Mouse (Mus musculus): ENCODE data around the gene Tpt1. TPM values are rescaled to one million over a fixed set of nuclear protein-coding genes. Genes with fewer than 3 reads are reported as not detected.
"Not testable (repeated sequence)": the region's sequence is repeated elsewhere in the genome, so short reads cannot be mapped to it uniquely, and the experiment has no call there.

Tpt1 gene
- polyA plus RNA-seq, 1 experiment, result 4,417 TPM

DNA sequence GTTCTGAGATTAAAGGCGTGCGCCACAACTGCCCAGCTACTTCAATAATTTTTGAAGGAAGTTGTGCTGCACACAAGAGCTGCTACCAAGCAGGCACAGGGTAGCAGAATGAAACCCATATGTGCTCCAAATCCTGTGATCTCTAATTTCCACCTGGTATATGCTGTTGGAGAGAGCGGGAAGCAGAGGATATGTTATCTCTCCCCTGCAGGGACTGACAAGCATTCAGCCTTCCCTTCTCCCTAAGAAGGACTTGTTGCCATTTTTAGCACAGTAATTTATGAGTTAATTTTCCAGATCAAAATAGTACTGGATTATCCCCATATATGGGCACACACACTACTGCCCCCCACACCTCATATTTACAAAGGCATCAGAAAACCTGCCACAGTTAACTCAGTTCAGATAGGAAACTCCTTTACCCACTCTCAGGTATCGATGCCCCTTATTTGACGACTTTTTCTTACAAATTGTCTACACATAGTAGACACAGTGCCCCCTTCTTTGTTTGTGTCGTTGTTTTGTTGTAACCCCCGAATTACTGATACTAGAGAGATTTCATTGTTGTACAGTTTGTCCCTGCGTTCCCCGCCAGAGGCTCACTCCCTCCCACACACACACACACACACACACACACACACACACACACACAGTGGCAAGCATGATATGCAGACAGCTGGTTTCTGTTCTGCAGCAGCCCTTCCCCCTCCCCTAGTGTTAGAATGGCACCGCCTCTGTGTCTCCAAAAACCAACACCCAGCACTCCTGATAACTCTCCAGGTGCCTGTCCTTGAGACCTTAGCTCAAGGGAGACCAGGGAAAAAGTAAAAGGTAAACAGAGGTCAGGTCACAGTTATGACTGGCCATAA lies 7.6 kb upstream of the Tpt1 start:
- no peak overlapping the region for H3K4me3 ChIP-seq (ENCODE audit: insufficient read depth, low read length)
- H3K4me1 ChIP-seq (ENCODE audit: control insufficient read depth, insufficient read depth, low read length), result peaks cover 5% of the 10 kb centered on the region; the same call in 1 of the 2 replicates
- H3K27ac ChIP-seq (ENCODE audit: insufficient read depth, low read length), result peak overlapping the region; percentile 19; the same call in 1 of the 2 replicates
- TF ChIP-seq CTCF (IDR thresholded peaks at IDR 0.05; ENCODE audit: borderline replicate concordance, insufficient read depth, low read length) (no peak), POLR2A (IDR thresholded peaks at IDR 0.05; ENCODE audit: low read depth, low read length) (no peak)

DNA sequence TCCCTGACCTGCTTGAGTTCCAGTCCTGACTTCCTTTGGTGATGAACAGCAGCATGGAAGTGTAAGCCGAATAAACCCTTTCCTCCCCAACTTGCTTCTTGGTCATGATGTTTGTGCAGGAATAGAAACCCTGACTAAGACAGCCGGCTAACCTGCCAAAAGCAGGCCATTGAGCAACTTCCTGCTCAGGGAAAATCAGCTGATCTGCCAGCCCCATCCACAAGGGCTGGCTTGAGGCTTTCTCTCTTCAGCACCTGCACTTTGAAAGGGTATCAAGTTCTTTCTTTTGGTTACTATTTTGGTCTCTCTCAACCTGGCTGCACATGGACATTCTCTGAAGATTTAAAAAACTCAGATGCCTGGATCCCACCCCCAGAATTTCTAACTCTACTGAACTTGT lies 3.1 kb upstream of the Tpt1 start:
- not testable (repeated sequence) for H3K4me3 ChIP-seq (ENCODE audit: insufficient read depth, low read length); H3K27ac ChIP-seq (ENCODE audit: insufficient read depth, low read length); H3K4me1 ChIP-seq (ENCODE audit: control insufficient read depth, insufficient read depth, low read length)

DNA sequence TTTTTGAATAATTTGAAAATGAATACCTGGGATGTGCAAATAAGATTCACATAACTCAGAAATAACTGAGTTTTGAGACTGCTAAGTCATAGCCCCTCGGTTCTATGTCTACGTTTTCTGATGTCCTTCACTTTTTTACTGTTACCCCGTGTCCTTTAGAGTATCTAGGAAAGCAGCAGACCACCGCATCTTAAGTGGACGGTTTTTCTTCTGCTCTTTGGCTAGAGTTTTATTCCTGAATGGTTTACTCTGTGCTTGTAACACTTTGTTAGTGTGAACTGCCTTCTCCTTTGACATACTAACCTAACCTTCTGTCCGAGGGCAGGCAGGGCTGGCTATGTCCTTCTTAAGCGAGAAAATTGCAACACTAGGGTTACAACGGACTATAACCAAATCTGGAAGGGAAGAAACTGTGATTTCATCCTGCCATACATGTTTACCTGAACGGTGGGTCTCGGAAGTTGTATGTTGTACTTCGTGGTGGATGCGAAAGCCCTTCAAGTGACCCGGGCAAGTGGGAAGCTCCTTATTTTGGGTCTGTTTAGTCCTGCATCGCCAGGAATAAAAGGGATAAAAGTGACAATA lies 690 bp upstream of the Tpt1 start:
- peak overlapping the region; percentile 97 for H3K4me3 ChIP-seq (ENCODE audit: insufficient read depth, low read length)
- H3K27ac ChIP-seq (ENCODE audit: insufficient read depth, low read length), result peak overlapping the region; percentile 96
- no peak for TF ChIP-seq CTCF (IDR thresholded peaks at IDR 0.05; ENCODE audit: borderline replicate concordance, insufficient read depth, low read length)
- 0 out of 2 replicates have a peak, but pooled peaks have one; percentile 21 for TF ChIP-seq POLR2A (IDR thresholded peaks at IDR 0.05; ENCODE audit: low read depth, low read length)
- H3K4me1 ChIP-seq (ENCODE audit: control insufficient read depth, insufficient read depth, low read length), result peaks cover 8% of the 10 kb centered on the region

DNA sequence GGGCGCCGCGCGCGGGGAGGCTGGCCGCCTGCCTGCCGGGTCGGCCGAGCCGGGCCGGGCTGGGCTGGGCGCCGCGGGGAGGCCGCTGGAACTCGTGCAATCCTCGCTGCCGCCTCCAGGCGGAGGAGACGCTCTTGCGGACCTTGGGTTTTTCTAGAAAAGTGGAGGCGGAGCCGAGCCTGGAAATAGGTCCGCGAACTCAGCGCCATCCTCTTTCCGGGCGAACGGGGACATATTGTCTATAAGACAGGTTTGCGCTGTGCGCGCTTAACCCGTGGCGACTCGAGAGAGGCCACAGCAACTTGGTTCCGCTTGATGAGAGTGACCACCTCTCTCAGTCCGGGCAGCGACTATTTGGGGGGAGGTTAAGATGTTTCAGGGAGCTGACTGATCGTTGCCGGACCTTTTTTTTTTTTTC lies 814 bp downstream of the Tpt1 start:
- peak overlapping the region; percentile 74 for H3K27ac ChIP-seq (ENCODE audit: insufficient read depth, low read length)
- H3K4me1 ChIP-seq (ENCODE audit: control insufficient read depth, insufficient read depth, low read length), result peaks cover 15% of the 10 kb centered on the region
- TF ChIP-seq CTCF (IDR thresholded peaks at IDR 0.05; ENCODE audit: borderline replicate concordance, insufficient read depth, low read length) (no peak), POLR2A (IDR thresholded peaks at IDR 0.05; ENCODE audit: low read depth, low read length) (peak; percentile 24; the same call in 1 of the 2 replicates)
- peak overlapping the region; percentile 85 for H3K4me3 ChIP-seq (ENCODE audit: insufficient read depth, low read length)

DNA sequence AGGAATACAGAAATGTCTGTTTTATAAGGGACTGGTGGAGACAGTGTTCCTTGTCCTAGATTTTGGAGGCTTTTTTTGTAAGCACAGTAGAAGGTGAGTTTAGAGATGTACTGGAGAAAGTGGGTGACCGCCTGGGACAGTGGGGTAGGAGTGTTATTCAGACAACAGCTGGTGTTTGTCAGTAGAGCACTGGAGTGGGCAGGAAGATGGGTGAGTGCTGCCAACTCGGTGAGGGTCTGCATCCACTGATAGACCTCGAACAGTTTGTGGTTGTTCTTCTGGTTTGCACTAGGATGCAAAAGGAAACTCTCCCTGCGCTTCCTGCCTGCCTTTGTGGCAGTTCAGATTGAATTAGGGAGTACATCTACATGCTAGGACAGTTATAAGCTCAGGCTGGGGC lies 2.8 kb downstream of the Tpt1 start:
- peaks cover 12% of the 10 kb centered on the region for H3K4me1 ChIP-seq (ENCODE audit: control insufficient read depth, insufficient read depth, low read length)
- H3K4me3 ChIP-seq (ENCODE audit: insufficient read depth, low read length), result peak overlapping the region; percentile 55
- peak overlapping the region; percentile 8; the same call in 1 of the 2 replicates for H3K27ac ChIP-seq (ENCODE audit: insufficient read depth, low read length)
- TF ChIP-seq POLR2A (IDR thresholded peaks at IDR 0.05; ENCODE audit: low read depth, low read length), result no peak

DNA sequence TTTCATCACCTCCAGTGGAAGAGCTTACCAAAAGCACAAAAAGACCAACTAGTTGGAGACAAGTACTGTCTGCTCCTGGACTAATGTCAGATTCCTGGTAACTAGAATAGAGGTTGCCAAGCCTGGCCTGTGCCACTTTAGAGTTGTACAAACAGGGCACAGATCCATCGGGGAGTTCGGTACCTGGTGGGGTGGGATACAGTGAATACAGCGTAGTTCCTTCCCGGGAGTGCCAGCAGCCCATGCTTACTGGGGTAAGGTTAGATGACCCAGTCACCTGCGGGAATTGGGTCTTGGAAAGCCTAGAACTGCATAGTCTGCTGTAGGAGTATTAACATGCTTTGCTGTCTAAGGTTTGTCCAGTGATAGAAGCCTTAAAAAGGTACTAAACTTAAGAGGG lies 3.6 kb downstream of the Tpt1 start:
- no peak overlapping the region for H3K27ac ChIP-seq (ENCODE audit: insufficient read depth, low read length)

DNA sequence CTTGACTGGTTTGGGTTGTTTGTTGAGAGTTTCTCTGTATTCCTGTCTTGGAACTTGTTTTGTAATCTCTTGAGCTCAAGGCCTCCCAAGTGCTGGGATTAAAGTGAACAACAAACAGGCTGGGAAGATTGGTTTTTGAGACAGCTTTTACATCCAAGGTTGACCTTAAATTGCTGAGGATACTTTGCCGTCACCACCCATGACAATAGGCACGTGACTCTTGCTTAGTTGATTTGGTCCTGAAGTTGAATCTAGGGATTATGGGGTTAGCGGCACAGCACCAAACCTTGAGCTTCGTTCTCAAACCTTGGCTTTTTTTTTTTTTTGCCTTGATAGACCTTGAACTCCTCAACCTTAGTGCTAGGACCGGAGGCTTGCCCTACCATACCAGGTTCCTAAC lies 4.3 kb downstream of the Tpt1 start:
- TF ChIP-seq CTCF (IDR thresholded peaks at IDR 0.05; ENCODE audit: borderline replicate concordance, insufficient read depth, low read length) (no peak), POLR2A (IDR thresholded peaks at IDR 0.05; ENCODE audit: low read depth, low read length) (0 out of 2 replicates have a peak, but pooled peaks have one; percentile 2)
- Histone ChIP-seq H3K27ac (ENCODE audit: insufficient read depth, low read length) (peak overlapping the region; percentile 14; the same call in 1 of the 2 replicates), H3K4me3 (ENCODE audit: insufficient read depth, low read length) (no peak overlapping the region), H3K4me1 (ENCODE audit: control insufficient read depth, insufficient read depth, low read length) (peaks cover 12% of the 10 kb centered on the region)

More for the DNA sequence above, 3.6 kb downstream of the Tpt1 start:
- no peak for TF ChIP-seq CTCF (IDR thresholded peaks at IDR 0.05; ENCODE audit: borderline replicate concordance, insufficient read depth, low read length)
- Histone ChIP-seq H3K4me3 (ENCODE audit: insufficient read depth, low read length) (0 out of 2 replicates have a peak overlapping the region, but pooled peaks have one; percentile 16), H3K4me1 (ENCODE audit: control insufficient read depth, insufficient read depth, low read length) (peaks cover 12% of the 10 kb centered on the region)

DNA sequence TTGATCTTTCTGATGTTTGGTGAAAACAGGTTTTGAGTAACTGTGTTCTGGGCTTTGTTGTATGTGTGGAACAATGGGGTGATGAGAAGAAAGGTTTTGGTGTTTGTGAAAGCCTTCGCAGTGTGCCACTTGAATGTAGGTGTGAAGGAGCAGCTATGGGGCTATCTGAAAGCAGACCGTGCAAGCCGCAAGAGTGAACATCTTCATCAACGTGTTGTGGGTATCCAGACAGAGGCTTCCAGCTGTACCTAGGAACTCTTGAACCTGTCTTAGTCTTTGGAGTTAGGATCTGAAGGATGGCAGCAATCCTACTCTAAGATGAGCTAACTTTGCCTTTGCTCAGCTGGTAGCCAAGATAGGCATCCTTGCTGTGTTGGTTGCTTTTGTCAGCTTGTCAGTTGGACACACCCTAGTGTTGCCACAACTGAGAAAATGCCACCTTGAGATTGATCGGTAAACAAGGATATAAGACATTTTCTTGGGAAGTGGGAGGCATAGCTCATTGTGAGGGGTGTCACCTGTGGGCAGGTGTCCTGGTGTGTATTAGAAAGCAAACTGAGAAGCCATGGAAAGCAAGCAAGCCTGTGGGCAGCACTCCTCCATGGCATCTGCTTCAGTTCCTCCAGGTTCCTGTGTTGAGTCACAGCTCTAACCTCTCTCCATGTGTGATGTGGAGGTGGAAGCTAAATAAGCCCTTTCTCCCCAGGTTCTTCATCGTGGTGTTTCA lies 5.1 kb downstream of the Tpt1 start:
- no peak overlapping the region for H3K4me3 ChIP-seq (ENCODE audit: insufficient read depth, low read length)
- H3K27ac ChIP-seq (ENCODE audit: insufficient read depth, low read length), result no peak overlapping the region
- H3K4me1 ChIP-seq (ENCODE audit: control insufficient read depth, insufficient read depth, low read length), result peaks cover 12% of the 10 kb centered on the region
- TF ChIP-seq POLR2A (IDR thresholded peaks at IDR 0.05; ENCODE audit: low read depth, low read length) (peak; percentile 28), CTCF (IDR thresholded peaks at IDR 0.05; ENCODE audit: borderline replicate concordance, insufficient read depth, low read length) (no peak)

DNA sequence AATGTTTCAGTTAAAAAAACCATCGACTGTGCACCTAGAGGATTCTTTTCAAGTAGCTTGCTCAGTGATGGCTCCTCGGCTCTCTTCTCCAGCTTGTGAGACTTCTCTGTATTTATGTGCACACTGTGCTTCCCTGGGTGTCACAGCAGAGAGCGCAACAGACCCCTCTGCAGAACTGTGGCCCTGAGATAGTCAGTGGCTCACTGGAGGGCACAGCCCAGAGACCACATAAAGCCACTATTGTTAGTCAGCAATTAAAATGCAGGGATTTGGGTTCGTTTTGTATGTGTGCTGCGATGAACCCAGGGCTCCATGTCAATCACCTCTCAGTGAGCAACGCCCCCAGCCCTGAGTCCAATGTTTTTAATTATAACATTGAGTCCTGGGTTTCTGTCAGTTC lies 5.9 kb downstream of the Tpt1 start:
- H3K4me1 ChIP-seq (ENCODE audit: control insufficient read depth, insufficient read depth, low read length), result peaks cover 16% of the 10 kb centered on the region

More for the DNA sequence above, 5.9 kb downstream of the Tpt1 start:
- TF ChIP-seq POLR2A (IDR thresholded peaks at IDR 0.05; ENCODE audit: low read depth, low read length) (no peak), CTCF (IDR thresholded peaks at IDR 0.05; ENCODE audit: borderline replicate concordance, insufficient read depth, low read length) (no peak)
- no peak overlapping the region for H3K4me3 ChIP-seq (ENCODE audit: insufficient read depth, low read length)
- no peak overlapping the region for H3K27ac ChIP-seq (ENCODE audit: insufficient read depth, low read length)
